Mouse (Mus musculus) cerebellum, adult 2 months (tissue): ENCODE data around the gene Cdh23. TPM values are rescaled to one million over a fixed set of nuclear protein-coding genes. Genes with fewer than 3 reads are reported as not detected.

ENCODE experiments used
- DNase-seq, 2 experiments: peaks; one replicate each; pipeline ENCODE4 v3.0.0; 2021
- H3K27ac ChIP-seq: fragments of 200-500 bp; 2 replicates; pipeline ENCODE4 v1.5.1; 2012; ENCODE audit warnings: low read length, control low read depth, inconsistent platforms; ENCODE audit not compliant: insufficient read depth
- H3K27me3 ChIP-seq: fragments of 200-500 bp; 2 replicates; pipeline ENCODE4 v1.6.1; 2012; ENCODE audit warnings: inconsistent platforms, mild to moderate bottlenecking, low read length, moderate library complexity; ENCODE audit not compliant: control insufficient read depth, insufficient read depth
- H3K4me1 ChIP-seq: fragments of 200-500 bp; 2 replicates; pipeline ENCODE4 v1.6.1; 2011; ENCODE audit warnings: low read length; ENCODE audit not compliant: control insufficient read depth, insufficient read depth
- H3K4me3 ChIP-seq: fragments of 200-500 bp; replicated peaks from 2 replicates; pipeline ENCODE3; 2011; ENCODE audit warnings: mild to moderate bottlenecking, low read depth, low read length, control low read depth; ENCODE audit not compliant: insufficient read depth
- CTCF ChIP-seq: fragments of 200-500 bp; IDR thresholded peaks from 2 replicates; pipeline ENCODE4 v1.5.1; 2011; ENCODE audit warnings: low read depth, mild to moderate bottlenecking, control low read depth, low read length, moderate library complexity, borderline replicate concordance; ENCODE audit not compliant: insufficient read depth
- POLR2A ChIP-seq: fragments of 200-500 bp; IDR thresholded peaks from 2 replicates; pipeline ENCODE4 v1.6.1; 2011; ENCODE audit warnings: low read length, control low read depth, borderline replicate concordance; ENCODE audit not compliant: insufficient read depth
- WGBS: fragments of 180-500 bp; shearing (Covaris S2); methylation state at CpG from one replicate; pipeline ENCODE4 v1.1.7; 2018; 5-methylcytosine and 5-hydroxymethylcytosine counted together
- polyA plus RNA-seq: library from polyadenylated mRNA; depleted of rRNA; stranded (reverse); fragments of >200 nt; gene quantifications from 2 replicates; pipeline ENCODE4 v1.2.3, GENCODE M21; 2012

Gene Cdh23
- polyA plus RNA-seq, 1 experiment, result 2.7 TPM

- Histone ChIP-seq H3K4me3 (no peak overlapping the region), H3K4me1 (no peaks in the 10 kb centered on the region; the same call in 1 of the 2 replicates), H3K27me3 (no peaks in the 10 kb centered on the region), H3K27ac (no peak overlapping the region)
- WGBS, result 88% methylated on average over 7 of the region's 9 CpGs
- DNase-seq, result no peak
- TF ChIP-seq CTCF (no peak), POLR2A (no peak)
Measured at GRCm38 (mm10) chr10:60737886-60738640, 41.8 kb upstream of the Cdh23 start.

GRCm38 (mm10) chr10:60737169-60737728, 41.0 kb upstream of the Cdh23 start:
- H3K27me3 ChIP-seq, result no peaks in the 10 kb centered on the region
- no peaks in the 10 kb centered on the region; the same call in 1 of the 2 replicates for H3K4me1 ChIP-seq
- no peak overlapping the region for H3K27ac ChIP-seq
- WGBS, result 63% methylated on average over 11 of the region's 11 CpGs
- TF ChIP-seq POLR2A, result no peak
- no peak for TF ChIP-seq CTCF
- H3K4me3 ChIP-seq, result no peak overlapping the region
- no peak for DNase-seq

- no peaks in the 10 kb centered on the region; the same call in 1 of the 2 replicates for H3K4me1 ChIP-seq
- H3K27me3 ChIP-seq, result no peaks in the 10 kb centered on the region
- no peak overlapping the region for H3K4me3 ChIP-seq
- H3K27ac ChIP-seq, result no peak overlapping the region
- no peak for TF ChIP-seq CTCF
- no peak for TF ChIP-seq POLR2A
- no peak for DNase-seq
- WGBS, result 94% methylated on average over 1 of the region's 1 CpGs
Measured at GRCm38 (mm10) chr10:60735737-60736136, 39.4 kb upstream of the Cdh23 start.

- Histone ChIP-seq H3K4me1 (no peaks in the 10 kb centered on the region), H3K4me3 (no peak overlapping the region), H3K27me3 (no peaks in the 10 kb centered on the region), H3K27ac (no peak overlapping the region)
- TF ChIP-seq CTCF, result no peak
- TF ChIP-seq POLR2A, result no peak
- DNase-seq, result no peak
- WGBS, result 89% methylated on average over 8 of the region's 8 CpGs
Measured at GRCm38 (mm10) chr10:60733471-60733870, 37.2 kb upstream of the Cdh23 start.

GRCm38 (mm10) chr10:60732397-60732861, 36.1 kb upstream of the Cdh23 start:
- Histone ChIP-seq H3K4me1 (no peaks in the 10 kb centered on the region), H3K27ac (no peak overlapping the region), H3K27me3 (no peaks in the 10 kb centered on the region), H3K4me3 (no peak overlapping the region)
- peak in 1 of 2 experiments; percentile 30 for DNase-seq
- no peak for TF ChIP-seq POLR2A
- WGBS, result 36% methylated on average over 2 of the region's 2 CpGs

GRCm38 (mm10) chr10:60731742-60732141, 35.5 kb upstream of the Cdh23 start:
- DNase-seq, result no peak
- 47% methylated on average over 5 of the region's 5 CpGs for WGBS

GRCm38 (mm10) chr10:60727301-60727700, 31.0 kb upstream of the Cdh23 start:
- Histone ChIP-seq H3K27ac (no peak overlapping the region), H3K4me3 (no peak overlapping the region), H3K4me1 (no peaks in the 10 kb centered on the region), H3K27me3 (no peaks in the 10 kb centered on the region)
- WGBS, result 40% methylated on average over 5 of the region's 5 CpGs
- DNase-seq, result no peak
- TF ChIP-seq POLR2A (no peak), CTCF (no peak)

More at GRCm38 (mm10) chr10:60731742-60732141, 35.5 kb upstream of the Cdh23 start:
- Histone ChIP-seq H3K27ac (no peak overlapping the region), H3K4me1 (no peaks in the 10 kb centered on the region), H3K27me3 (no peaks in the 10 kb centered on the region), H3K4me3 (no peak overlapping the region)
- TF ChIP-seq CTCF (no peak), POLR2A (no peak)

GRCm38 (mm10) chr10:60726896-60727295, 30.6 kb upstream of the Cdh23 start:
- DNase-seq, result no peak
- 82% methylated on average over 3 of the region's 3 CpGs for WGBS
- no peak for TF ChIP-seq CTCF
- H3K27me3 ChIP-seq, result no peaks in the 10 kb centered on the region
- H3K4me3 ChIP-seq, result no peak overlapping the region
- H3K4me1 ChIP-seq, result no peaks in the 10 kb centered on the region
- no peak overlapping the region for H3K27ac ChIP-seq
